Mouse (Mus musculus): ENCODE data around the gene Gm5565. TPM values are rescaled to one million over a fixed set of nuclear protein-coding genes. Genes with fewer than 3 reads are reported as not detected.
"Not testable (repeated sequence)": the region's sequence is repeated elsewhere in the genome, so short reads cannot be mapped to it uniquely, and the experiment has no call there.

Gm5565 gene
- not detected for total RNA-seq (2021)

GRCm38 (mm10) chr5:146160439-146160838, at the start of gene Gm5565:
Gene Gm5565, minus strand, starts transcription at chr5:146160539.
- DNase-seq (ENCODE audit: extremely low spot score in 1 of 2, low spot score in 1 of 2) = not testable (repeated sequence)

- no peak for DNase-seq (ENCODE audit: extremely low spot score in 1 of 2, low spot score in 1 of 2)
Observed at GRCm38 (mm10) chr5:146205537-146205936, 45.2 kb upstream of the Gm5565 start.

GRCm38 (mm10) chr5:146203921-146204320, 43.6 kb upstream of the Gm5565 start:
- DNase-seq (ENCODE audit: extremely low spot score in 1 of 2, low spot score in 1 of 2) = no peak

GRCm38 (mm10) chr5:146200580-146200979, 40.2 kb upstream of the Gm5565 start:
- no peak for DNase-seq (ENCODE audit: extremely low spot score in 1 of 2, low spot score in 1 of 2)

GRCm38 (mm10) chr5:146199540-146199939, 39.2 kb upstream of the Gm5565 start:
- DNase-seq (ENCODE audit: extremely low spot score in 1 of 2, low spot score in 1 of 2) = no peak

- DNase-seq (ENCODE audit: extremely low spot score in 1 of 2, low spot score in 1 of 2) = no peak
Observed at GRCm38 (mm10) chr5:146199073-146199472, 38.7 kb upstream of the Gm5565 start.

GRCm38 (mm10) chr5:146193360-146193759, 33.0 kb upstream of the Gm5565 start:
- DNase-seq (ENCODE audit: extremely low spot score in 1 of 2, low spot score in 1 of 2) = no peak

GRCm38 (mm10) chr5:146190501-146191269, 30.3 kb upstream of the Gm5565 start:
- DNase-seq (ENCODE audit: extremely low spot score in 1 of 2, low spot score in 1 of 2) = no peak

- DNase-seq (ENCODE audit: extremely low spot score in 1 of 2, low spot score in 1 of 2) = no peak
Observed at GRCm38 (mm10) chr5:146190093-146190492, 29.8 kb upstream of the Gm5565 start.

- no peak for DNase-seq (ENCODE audit: extremely low spot score in 1 of 2, low spot score in 1 of 2)
Observed at GRCm38 (mm10) chr5:146188712-146189111, 28.4 kb upstream of the Gm5565 start.

GRCm38 (mm10) chr5:146188144-146188543, 27.8 kb upstream of the Gm5565 start:
- no peak for DNase-seq (ENCODE audit: extremely low spot score in 1 of 2, low spot score in 1 of 2)

- peak; percentile 37 to 70 for DNase-seq (ENCODE audit: extremely low spot score in 1 of 2, low spot score in 1 of 2)
Observed at GRCm38 (mm10) chr5:146187441-146187840, 27.1 kb upstream of the Gm5565 start.

GRCm38 (mm10) chr5:146185204-146185603, 24.9 kb upstream of the Gm5565 start, which contains the start of gene 1700001J03Rik:
Gene 1700001J03Rik, minus strand, starts transcription at chr5:146185304.
- not testable (repeated sequence) for DNase-seq (ENCODE audit: extremely low spot score in 1 of 2, low spot score in 1 of 2)

GRCm38 (mm10) chr5:146172744-146173143, 12.4 kb upstream of the Gm5565 start:
- DNase-seq (ENCODE audit: extremely low spot score in 1 of 2, low spot score in 1 of 2) = not testable (repeated sequence)

- DNase-seq (ENCODE audit: extremely low spot score in 1 of 2, low spot score in 1 of 2) = not testable (repeated sequence)
Observed at GRCm38 (mm10) chr5:146170621-146171020, 10.3 kb upstream of the Gm5565 start, which contains the start of gene Gm6309. Gene Gm6309, minus strand, starts transcription at chr5:146170721.

GRCm38 (mm10) chr5:146158326-146158725, 2.0 kb downstream of the Gm5565 start:
- DNase-seq (ENCODE audit: extremely low spot score in 1 of 2, low spot score in 1 of 2) = not testable (repeated sequence)

- DNase-seq (ENCODE audit: extremely low spot score in 1 of 2, low spot score in 1 of 2) = no peak
Observed at GRCm38 (mm10) chr5:146150454-146150853, 9.9 kb downstream of the Gm5565 start.

- no peak for DNase-seq (ENCODE audit: extremely low spot score in 1 of 2, low spot score in 1 of 2)
Observed at GRCm38 (mm10) chr5:146147903-146148302, 12.4 kb downstream of the Gm5565 start.

Data from layer of hippocampus, postnatal 25 days (tissue).